Mouse (Mus musculus) E14TG2a.4 (cell line): ENCODE measurements around the gene Stra6l.

Source experiments
- H3K27me3 ChIP-seq: 2 replicates; pipeline ENCODE4 v1.6.1; 2014; ENCODE audit warnings: low read length, control low read depth; ENCODE audit not compliant: insufficient read depth
- H3K36me3 ChIP-seq: 2 replicates; pipeline ENCODE4 v1.6.1; 2014; ENCODE audit warnings: low read length, control low read depth; ENCODE audit not compliant: insufficient read depth
- H3K4me1 ChIP-seq: replicated peaks from 2 replicates; pipeline ENCODE4 v1.6.1; 2014; ENCODE audit warnings: low read depth, low read length, control low read depth
- H3K4me3 ChIP-seq: replicated peaks from 2 replicates; pipeline ENCODE4 v1.5.1; 2014; ENCODE audit warnings: mild to moderate bottlenecking, low read length
- H3K9me3 ChIP-seq: 2 replicates; pipeline ENCODE4 v1.6.1; 2014; ENCODE audit warnings: low read length, control low read depth
- CTCF ChIP-seq: conservative IDR thresholded peaks from 2 replicates; pipeline ENCODE4 v1.5.1; 2014; ENCODE audit warnings: low read length
- NANOG ChIP-seq: IDR thresholded peaks from 2 replicates; pipeline ENCODE4 v1.6.1; 2014; ENCODE audit warnings: borderline replicate concordance, low read length, mixed read lengths
- POU5F1 ChIP-seq: IDR thresholded peaks from 2 replicates; pipeline ENCODE4 v1.6.1; 2014; ENCODE audit warnings: low read length, borderline replicate concordance

The Stra6l gene

DNA sequence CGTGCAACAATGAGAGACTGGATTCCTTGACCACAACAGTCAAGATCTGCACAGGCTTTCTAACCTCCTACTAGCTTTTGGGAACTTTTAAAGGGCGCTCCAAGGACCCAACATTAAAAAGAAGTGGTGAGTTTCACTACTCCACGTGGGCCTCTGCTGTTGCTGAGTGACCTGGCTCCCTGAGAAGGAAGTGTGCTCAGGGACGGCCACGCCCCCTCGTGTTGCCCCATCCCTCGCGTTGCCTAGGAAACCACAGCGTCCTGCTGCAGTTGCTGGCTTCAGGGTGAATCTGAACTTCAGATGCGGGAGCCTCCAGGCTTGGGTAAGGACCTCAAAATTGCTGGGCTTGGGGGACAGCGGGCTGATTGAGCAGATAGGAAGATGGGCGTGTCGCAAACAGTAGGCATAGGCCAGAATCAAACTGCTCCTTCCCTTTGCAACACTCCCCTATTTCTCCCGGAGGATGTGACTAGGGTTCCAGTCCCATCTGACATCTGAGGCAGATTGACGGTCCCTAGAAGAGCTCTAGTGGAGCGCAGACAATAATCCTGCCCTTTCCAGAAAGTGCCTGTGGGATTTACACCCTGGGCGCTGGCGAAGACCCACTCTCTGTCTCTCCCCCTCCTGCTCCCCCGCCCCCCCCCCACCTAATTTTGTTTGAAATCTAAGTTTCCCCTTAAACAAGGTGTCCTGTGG is 41.8 kb downstream of the Stra6l start, which contains the start of gene Ccdc180:
TSS of gene Ccdc180 (plus strand) at position 238 of the 696 bp plus-strand sequence.
- H3K36me3 ChIP-seq = no peaks in the 10 kb centered on the region
- peaks cover under 1% of the 10 kb centered on the region; the same call in 1 of the 2 replicates for H3K9me3 ChIP-seq
- peaks cover 35% of the 10 kb centered on the region for H3K4me1 ChIP-seq
- no peak for TF ChIP-seq NANOG
- TF ChIP-seq POU5F1 = no peak
- TF ChIP-seq CTCF = no peak
- peaks cover 10% of the 10 kb centered on the region for H3K27me3 ChIP-seq
- peak within 1 kb of the TSS; percentile 41 for H3K4me3 ChIP-seq

DNA sequence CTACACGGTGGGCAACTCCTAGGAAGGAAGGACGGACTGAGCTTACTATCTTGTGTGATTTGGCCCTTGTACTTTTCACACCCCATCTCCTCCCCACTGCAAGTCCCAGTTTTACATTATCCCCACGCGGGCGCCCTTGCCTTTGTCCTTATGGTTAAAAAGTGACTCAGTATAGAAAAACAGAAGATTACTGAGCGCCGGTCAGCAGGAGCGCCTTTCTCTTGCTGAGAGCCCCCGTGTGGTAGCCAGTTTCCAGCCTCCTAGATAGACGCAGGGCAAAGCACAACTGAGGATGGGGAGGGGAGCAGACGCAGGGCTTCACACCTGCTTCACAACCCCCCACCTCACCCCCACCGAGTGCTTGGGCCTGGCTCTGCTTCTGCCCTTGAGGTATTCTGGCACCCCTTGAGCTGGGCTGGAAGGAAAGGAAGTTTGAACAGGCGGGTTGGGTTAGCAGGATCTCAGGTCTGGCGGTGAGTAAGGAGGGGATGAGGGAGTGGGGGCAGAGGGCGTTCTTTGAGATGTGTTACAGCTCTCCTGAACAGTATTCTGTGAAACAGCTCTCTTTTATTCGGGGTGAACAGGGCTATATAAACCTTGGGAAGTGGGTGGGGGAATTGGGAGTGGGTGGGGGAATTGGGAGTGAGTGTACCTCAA is 48.1 kb downstream of the Stra6l start:
- Histone ChIP-seq H3K9me3 (peaks cover 13% of the 10 kb centered on the region), H3K4me1 (peaks cover 16% of the 10 kb centered on the region), H3K36me3 (no peaks in the 10 kb centered on the region), H3K27me3 (peaks cover 42% of the 10 kb centered on the region), H3K4me3 (no peak overlapping the region)
- TF ChIP-seq NANOG = no peak
- TF ChIP-seq POU5F1 = no peak
- TF ChIP-seq CTCF = no peak

- TF ChIP-seq CTCF (no peak), NANOG (no peak), POU5F1 (no peak)
- peaks cover 13% of the 10 kb centered on the region for H3K9me3 ChIP-seq
- no peak overlapping the region for H3K4me3 ChIP-seq
- H3K36me3 ChIP-seq = no peaks in the 10 kb centered on the region
- H3K27me3 ChIP-seq = peaks cover 42% of the 10 kb centered on the region
- H3K4me1 ChIP-seq = peaks cover 16% of the 10 kb centered on the region
Observed at GRCm38 (mm10) chr4:45898413-45898812, 49.9 kb downstream of the Stra6l start.

DNA sequence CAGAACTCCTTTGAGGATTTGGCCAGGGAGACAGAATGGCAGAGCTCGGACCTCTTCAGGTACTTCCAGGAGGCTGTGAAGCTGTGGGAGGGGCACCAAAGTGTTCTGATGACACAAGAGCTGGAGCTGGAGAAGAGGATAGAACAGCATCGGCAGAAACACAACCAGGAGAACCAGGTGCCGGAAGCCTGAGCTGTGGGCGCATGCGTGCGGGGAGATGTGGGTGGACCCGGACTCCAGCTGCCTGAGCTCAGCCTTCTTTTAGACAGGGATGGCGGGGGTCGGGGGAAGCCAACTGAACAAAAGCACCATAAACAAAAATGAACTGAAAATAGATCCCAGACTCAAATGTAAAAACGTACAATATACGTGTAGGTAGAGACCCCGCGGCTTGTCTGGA is 60.8 kb downstream of the Stra6l start:
- H3K27me3 ChIP-seq = peaks cover 29% of the 10 kb centered on the region
- H3K4me1 ChIP-seq = no peaks in the 10 kb centered on the region
- H3K4me3 ChIP-seq = no peak overlapping the region
- TF ChIP-seq NANOG (no peak), CTCF (no peak), POU5F1 (no peak)
- no peaks in the 10 kb centered on the region for H3K36me3 ChIP-seq
- no peaks in the 10 kb centered on the region for H3K9me3 ChIP-seq

DNA sequence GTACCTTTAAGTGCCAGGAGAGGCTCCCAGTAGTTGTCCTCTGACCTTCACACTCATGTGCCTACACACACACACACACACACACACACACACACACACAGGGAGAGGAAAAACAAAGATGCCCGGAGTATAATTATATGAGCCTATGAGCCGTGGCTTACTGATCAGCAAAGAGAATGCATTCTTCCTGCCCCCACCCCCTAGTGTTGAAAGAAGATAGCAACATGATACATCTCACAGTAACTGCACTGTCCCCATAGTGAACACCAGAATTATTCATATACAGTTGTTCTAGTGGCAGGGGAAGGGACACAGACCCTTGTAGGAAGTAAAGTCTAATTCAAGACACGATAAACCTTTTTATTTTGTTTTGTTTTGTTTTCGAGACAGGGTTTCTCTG is 61.5 kb downstream of the Stra6l start:
- H3K4me3 ChIP-seq = no peak overlapping the region
- TF ChIP-seq NANOG (no peak), CTCF (no peak), POU5F1 (no peak)
- H3K4me1 ChIP-seq = no peaks in the 10 kb centered on the region
- H3K9me3 ChIP-seq = no peaks in the 10 kb centered on the region
- H3K36me3 ChIP-seq = no peaks in the 10 kb centered on the region
- H3K27me3 ChIP-seq = peaks cover 28% of the 10 kb centered on the region

DNA sequence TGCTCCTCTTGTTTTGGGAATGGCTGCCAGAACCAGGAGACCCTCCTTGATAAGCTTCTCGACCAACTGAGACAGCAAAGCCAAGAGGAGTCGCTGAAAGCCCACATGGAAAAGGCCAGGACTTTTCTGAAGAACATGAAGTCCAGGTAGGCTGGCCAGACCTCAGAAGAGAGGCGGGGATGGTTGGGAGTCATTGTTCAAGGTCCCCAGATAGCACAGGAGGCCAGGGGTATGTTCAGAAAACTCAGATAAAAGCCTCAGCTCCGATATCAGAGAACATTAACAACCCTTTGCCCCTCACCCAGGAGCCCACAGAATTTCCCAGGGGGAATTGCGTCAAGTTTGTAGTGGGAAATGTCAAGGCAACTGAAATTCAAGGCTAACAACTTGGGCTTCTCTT is 62.8 kb downstream of the Stra6l start:
- no peak for TF ChIP-seq NANOG
- TF ChIP-seq POU5F1 = no peak
- no peak for TF ChIP-seq CTCF
- Histone ChIP-seq H3K4me1 (no peaks in the 10 kb centered on the region), H3K4me3 (no peak overlapping the region), H3K36me3 (no peaks in the 10 kb centered on the region), H3K9me3 (peaks cover 4% of the 10 kb centered on the region; the same call in 1 of the 2 replicates), H3K27me3 (peaks cover 16% of the 10 kb centered on the region)

- TF ChIP-seq POU5F1 (no peak), CTCF (no peak), NANOG (no peak)
- Histone ChIP-seq H3K4me3 (no peak overlapping the region), H3K27me3 (peaks cover 10% of the 10 kb centered on the region), H3K9me3 (peaks cover 5% of the 10 kb centered on the region), H3K36me3 (no peaks in the 10 kb centered on the region), H3K4me1 (no peaks in the 10 kb centered on the region)
Observed at GRCm38 (mm10) chr4:45911876-45912275, 63.4 kb downstream of the Stra6l start.

- Histone ChIP-seq H3K4me1 (peaks cover 9% of the 10 kb centered on the region), H3K27me3 (peaks cover 34% of the 10 kb centered on the region), H3K36me3 (no peaks in the 10 kb centered on the region), H3K4me3 (no peak overlapping the region), H3K9me3 (peaks cover 15% of the 10 kb centered on the region)
- TF ChIP-seq POU5F1 (no peak), NANOG (no peak), CTCF (no peak)
Observed at GRCm38 (mm10) chr4:45917091-45917490, 68.6 kb downstream of the Stra6l start.
